Mouse (Mus musculus) Muller cell, postnatal 12 days (primary cell): ENCODE data around the gene Gng7.

Experiments used
- DNase-seq: peaks from one replicate; pipeline ENCODE4 v3.0.0-alpha.2; 2015; ENCODE audit errors: inconsistent ontology term

Gene Gng7

DNA sequence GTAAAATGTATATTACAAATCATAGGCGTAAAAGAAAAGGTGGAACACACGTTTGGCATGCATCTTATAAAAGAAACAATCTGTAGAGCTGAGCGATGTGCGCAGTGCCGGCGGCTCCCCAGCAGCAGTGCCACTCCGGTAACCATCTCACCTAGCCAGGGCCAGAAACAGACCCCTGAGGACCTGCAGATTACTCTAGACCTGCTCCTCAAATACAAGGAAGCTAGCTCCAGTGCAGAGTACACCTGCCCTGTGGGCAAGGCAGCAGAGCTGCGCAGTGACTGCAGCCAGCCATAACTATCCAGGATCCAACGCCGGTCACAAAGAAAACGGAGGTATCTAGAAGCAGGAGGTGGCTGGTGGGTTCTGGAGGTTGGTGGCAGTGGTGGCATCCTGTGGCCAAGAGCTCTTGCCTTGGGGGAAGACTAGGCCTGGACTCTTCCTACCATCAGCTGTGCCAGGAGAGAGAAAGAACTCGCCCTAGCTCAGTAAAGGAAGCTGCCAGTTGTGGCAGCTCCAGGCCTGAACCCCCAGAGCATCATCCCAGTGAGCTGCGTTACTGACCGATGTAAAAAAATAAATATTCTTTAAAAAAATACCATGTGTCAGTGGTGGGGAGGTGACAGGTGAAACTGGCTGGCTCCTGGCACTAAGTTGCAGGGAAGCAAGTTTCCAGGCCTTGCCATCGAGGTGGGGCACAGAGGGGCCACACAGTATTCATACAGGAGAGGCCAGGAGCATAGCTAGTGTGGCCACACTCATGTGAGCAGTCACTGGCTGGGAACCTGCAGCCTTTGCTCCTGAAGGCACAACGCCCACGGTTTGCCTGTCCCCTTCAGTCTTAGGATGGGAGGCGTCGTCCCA, 113.1 kb downstream of the Gng7 start:
- no peak for DNase-seq

DNA sequence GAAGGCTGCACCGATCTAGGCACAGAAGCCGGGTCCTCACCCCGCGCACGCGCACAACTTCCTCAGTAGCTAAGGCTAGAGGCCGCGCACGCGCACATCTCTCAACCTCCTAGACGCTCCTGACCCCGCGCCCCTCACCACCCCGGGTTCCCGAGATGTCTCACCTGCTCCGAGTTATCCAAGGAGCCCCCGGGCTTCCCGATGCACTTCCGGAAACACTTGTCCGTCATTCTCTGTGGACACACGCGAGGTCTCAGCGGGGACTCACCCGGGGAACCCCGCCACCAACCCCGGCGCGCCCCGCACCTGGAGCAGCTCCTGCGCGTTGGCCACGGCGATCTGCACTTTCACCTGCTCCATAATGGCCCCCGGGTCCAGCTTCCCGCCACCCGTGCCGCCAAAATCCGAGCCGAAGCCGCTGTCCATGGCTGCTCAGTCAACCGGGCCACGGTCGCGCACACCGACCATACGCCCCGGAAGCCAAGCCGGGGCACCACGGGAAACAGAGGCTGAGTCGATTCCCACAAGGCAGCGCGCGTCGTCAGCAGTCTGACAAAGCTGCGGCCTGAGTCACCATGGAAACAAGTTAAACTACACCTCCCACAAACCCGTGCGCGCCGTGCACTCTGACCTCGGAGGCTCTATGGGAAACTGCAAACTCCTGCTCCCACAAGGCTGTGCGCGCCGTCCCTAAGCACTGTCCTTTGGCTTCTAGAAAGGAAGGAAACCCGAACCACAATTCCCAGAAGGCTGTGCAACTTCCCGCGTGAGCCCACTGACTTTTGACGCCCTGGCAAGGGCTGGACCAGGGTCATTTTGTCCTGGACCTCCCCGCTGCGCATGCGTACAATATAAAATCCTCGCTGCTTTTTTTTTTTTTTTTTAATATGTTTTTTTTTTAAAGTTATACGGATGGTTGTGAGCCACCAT, 114.2 kb downstream of the Gng7 start, which contains the start of gene Timm13:
TSS of gene Timm13 (minus strand) at position 652 of the 930 bp plus-strand sequence.
- DNase-seq: peak; percentile 99

DNA sequence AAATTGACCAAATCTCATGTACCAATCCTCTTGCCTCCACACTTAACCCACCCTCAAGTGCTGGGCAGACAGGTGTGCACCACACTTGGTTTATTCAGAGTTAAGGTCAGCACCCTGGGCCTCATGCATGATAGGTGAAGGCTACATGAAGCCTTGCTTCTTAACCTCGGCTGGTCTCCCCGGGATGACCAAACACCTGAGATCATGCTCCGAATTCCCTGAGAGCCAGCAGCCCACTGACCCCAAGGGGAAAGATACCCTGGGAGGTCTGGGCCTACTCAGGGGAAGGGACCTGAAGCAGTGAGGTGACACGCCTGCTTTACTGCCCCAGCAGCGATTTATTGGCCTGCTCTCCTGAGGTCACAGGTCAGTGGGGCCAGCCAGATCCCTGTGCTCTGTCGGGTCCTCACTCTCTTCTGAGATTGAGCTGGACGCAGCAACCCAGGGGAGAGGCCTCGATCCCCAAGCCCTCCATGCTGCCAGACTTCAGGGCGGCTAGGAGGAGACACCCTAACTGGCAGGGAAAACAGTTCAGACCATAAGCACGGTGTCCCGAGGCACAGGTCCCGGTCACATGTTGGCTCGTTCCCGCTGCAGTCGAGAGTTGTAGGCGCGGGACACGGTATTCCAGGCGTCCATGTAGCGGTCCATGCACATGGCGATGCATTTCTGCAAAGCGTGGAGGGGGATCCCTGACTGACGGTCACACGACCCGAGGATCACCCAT, 115.0 kb downstream of the Gng7 start:
- no peak for DNase-seq

DNA sequence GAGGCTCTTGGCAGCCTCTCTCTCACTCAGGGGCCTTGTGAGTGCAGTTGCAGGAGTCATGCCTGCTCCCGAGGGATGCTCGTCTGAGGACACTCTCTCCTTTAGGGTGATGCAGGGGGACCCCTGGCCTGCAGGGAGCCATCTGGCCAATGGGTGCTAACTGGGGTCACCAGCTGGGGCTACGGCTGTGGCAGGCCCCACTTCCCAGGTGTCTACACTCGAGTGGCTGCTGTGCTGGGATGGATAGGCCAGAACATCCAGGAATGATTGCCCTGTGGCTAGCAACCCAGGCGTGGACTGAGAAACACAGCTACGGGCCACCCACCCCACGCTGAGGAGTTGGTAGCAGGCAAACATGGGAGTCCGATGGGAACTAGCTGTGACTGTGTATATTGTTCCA, 115.7 kb downstream of the Gng7 start:
- DNase-seq: no peak
